Mouse (Mus musculus) C2C12 (cell line): ENCODE data around the gene Rex1bd. TPM values are rescaled to one million over a fixed set of nuclear protein-coding genes. Genes with fewer than 3 reads are reported as not detected.
A peak's percentile ranks its signal among the peaks of the same experiment; 100 is the strongest.

ENCODE experiments used
- H3K27me3 ChIP-seq: one replicate; pipeline ENCODE4 v1.6.1; 2011; ENCODE audit not compliant: control insufficient read depth, insufficient read depth, insufficient read length
- H3K36me3 ChIP-seq: one replicate; pipeline ENCODE4 v1.6.1; 2011; ENCODE audit not compliant: control insufficient read depth, insufficient read depth
- H3K4me3 ChIP-seq: one replicate; pipeline ENCODE4 v1.5.1; 2011; ENCODE audit warnings: mild to moderate bottlenecking, control low read depth; ENCODE audit not compliant: poor library complexity, insufficient read depth, severe bottlenecking
- H3K79me2 ChIP-seq: one replicate; pipeline ENCODE4 v1.6.1; 2011; ENCODE audit not compliant: control insufficient read depth, insufficient read depth
- H3K79me3 ChIP-seq: one replicate; pipeline ENCODE4 v1.6.1; 2011; ENCODE audit warnings: low read depth, control low read depth
- H3ac ChIP-seq: one replicate; pipeline ENCODE3; 2011; ENCODE audit warnings: low read depth; ENCODE audit not compliant: control insufficient read depth, insufficient read length
- CEBPB ChIP-seq: IDR thresholded peaks from one replicate; pipeline ENCODE4 v1.6.1; 2011; ENCODE audit warnings: low read depth, mild to moderate bottlenecking, control low read depth, moderate library complexity
- CTCF ChIP-seq: IDR thresholded peaks from one replicate; pipeline ENCODE4 v1.5.1; 2011; ENCODE audit not compliant: control insufficient read depth, insufficient read depth, insufficient read length
- FOSL1 ChIP-seq: IDR thresholded peaks from one replicate; pipeline ENCODE4 v1.8.0; 2011; ENCODE audit warnings: mild to moderate bottlenecking, low read length; ENCODE audit not compliant: poor library complexity, insufficient read depth, severe bottlenecking
- MAX ChIP-seq: IDR thresholded peaks from one replicate; pipeline ENCODE4 v1.6.1; 2011; ENCODE audit warnings: mild to moderate bottlenecking, control low read depth
- MYOD1 ChIP-seq: IDR thresholded peaks from one replicate; pipeline ENCODE4 v1.6.1; 2011; ENCODE audit warnings: low read depth; ENCODE audit not compliant: control insufficient read depth, insufficient read length
- MYOG ChIP-seq: IDR thresholded peaks from one replicate; pipeline ENCODE4 v1.6.1; 2011; ENCODE audit not compliant: control insufficient read depth, insufficient read length; ENCODE audit errors: extremely low read depth
- USF1 ChIP-seq: IDR thresholded peaks from one replicate; pipeline ENCODE4 v1.6.1; 2011; ENCODE audit warnings: low read depth, mild to moderate bottlenecking, control low read depth, moderate library complexity
- polyA plus RNA-seq: library from polyadenylated mRNA; unstranded; fragments of >200 nt; fragmentation: generic; extraction: Trizol; gene quantifications from one replicate; pipeline ENCODE4 v1.2.1, GENCODE M21; 2012; ENCODE audit warnings: missing spikeins

The Rex1bd gene
- polyA plus RNA-seq, 1 experiment, result 199 TPM

GRCm38 (mm10) chr8:70467907-70468306 is 38.6 kb downstream of the Rex1bd start:
- Histone ChIP-seq H3K36me3 (peaks cover 25% of the 10 kb centered on the region), H3K27me3 (no peaks in the 10 kb centered on the region), H3K79me2 (peaks cover 97% of the 10 kb centered on the region), H3ac (no peak overlapping the region), H3K79me3 (peaks cover 58% of the 10 kb centered on the region), H3K4me3 (no peak overlapping the region)
- TF ChIP-seq MYOG (no peak), MYOD1 (no peak), CTCF (no peak), USF1 (no peak), FOSL1 (no peak), CEBPB (no peak), MAX (no peak)

GRCm38 (mm10) chr8:70467229-70467725 is 39.3 kb downstream of the Rex1bd start:
- H3K36me3 ChIP-seq, result peaks cover 20% of the 10 kb centered on the region
- peaks cover 52% of the 10 kb centered on the region for H3K79me3 ChIP-seq
- H3K27me3 ChIP-seq, result no peaks in the 10 kb centered on the region
- H3ac ChIP-seq, result no peak overlapping the region
- H3K79me2 ChIP-seq, result peaks cover 92% of the 10 kb centered on the region
- TF ChIP-seq FOSL1, result no peak
- peak; percentile 74 for TF ChIP-seq MYOD1
- H3K4me3 ChIP-seq, result no peak overlapping the region

- Histone ChIP-seq H3K79me2 (peaks cover 87% of the 10 kb centered on the region), H3K27me3 (no peaks in the 10 kb centered on the region), H3ac (peak overlapping the region; percentile 14), H3K79me3 (peaks cover 47% of the 10 kb centered on the region), H3K4me3 (no peak overlapping the region), H3K36me3 (peaks cover 19% of the 10 kb centered on the region)
- TF ChIP-seq USF1 (no peak), MAX (no peak), FOSL1 (no peak), CTCF (no peak), MYOD1 (no peak), MYOG (no peak), CEBPB (no peak)
Observed at GRCm38 (mm10) chr8:70466771-70467170, 39.8 kb downstream of the Rex1bd start.

- H3K27me3 ChIP-seq, result no peaks in the 10 kb centered on the region
- peak overlapping the region; percentile 14 for H3ac ChIP-seq
- H3K79me2 ChIP-seq, result peaks cover 83% of the 10 kb centered on the region
- peaks cover 18% of the 10 kb centered on the region for H3K36me3 ChIP-seq
- no peak overlapping the region for H3K4me3 ChIP-seq
- H3K79me3 ChIP-seq, result peaks cover 43% of the 10 kb centered on the region
- TF ChIP-seq MYOG, result no peak
- TF ChIP-seq MAX, result no peak
- TF ChIP-seq CTCF, result no peak
- no peak for TF ChIP-seq CEBPB
- no peak for TF ChIP-seq MYOD1
- no peak for TF ChIP-seq USF1
Observed at GRCm38 (mm10) chr8:70466305-70466704, 40.2 kb downstream of the Rex1bd start.

GRCm38 (mm10) chr8:70465701-70466100 is 40.9 kb downstream of the Rex1bd start:
- H3ac ChIP-seq, result no peak overlapping the region
- peaks cover 12% of the 10 kb centered on the region for H3K36me3 ChIP-seq
- no peak overlapping the region for H3K4me3 ChIP-seq
- TF ChIP-seq CTCF (no peak), MYOG (no peak), CEBPB (no peak), USF1 (no peak), MYOD1 (no peak), MAX (no peak), FOSL1 (no peak)
- H3K79me3 ChIP-seq, result peaks cover 37% of the 10 kb centered on the region
- H3K79me2 ChIP-seq, result peaks cover 82% of the 10 kb centered on the region
- H3K27me3 ChIP-seq, result no peaks in the 10 kb centered on the region

GRCm38 (mm10) chr8:70464162-70464561 is 42.4 kb downstream of the Rex1bd start:
- H3K36me3 ChIP-seq, result peaks cover 14% of the 10 kb centered on the region
- H3K4me3 ChIP-seq, result no peak overlapping the region
- peaks cover 28% of the 10 kb centered on the region for H3K79me3 ChIP-seq
- H3ac ChIP-seq, result no peak overlapping the region
- peaks cover 76% of the 10 kb centered on the region for H3K79me2 ChIP-seq
- TF ChIP-seq FOSL1, result no peak
- TF ChIP-seq MAX, result no peak
- no peak for TF ChIP-seq CTCF
- no peak for TF ChIP-seq MYOG
- no peak for TF ChIP-seq USF1
- TF ChIP-seq CEBPB, result no peak
- no peak for TF ChIP-seq MYOD1
- H3K27me3 ChIP-seq, result no peaks in the 10 kb centered on the region
